Mouse (Mus musculus) hindbrain, embryonic 14.5 days (tissue): ENCODE measurements around the gene Endod1. TPM values are rescaled to one million over a fixed set of nuclear protein-coding genes. Genes with fewer than 3 reads are reported as not detected.

Experiments
- ATAC-seq: fragments of 200-750 bp; cut with Nextera tagmentation; 2 replicates; pipeline ENCODE4 v1.8.0; 2017; ENCODE audit warnings: moderate number of reproducible peaks, mild to moderate bottlenecking, moderate TSS enrichment, moderate library complexity; ENCODE audit not compliant: low FRiP score
- DNase-seq: peaks from one replicate; pipeline ENCODE4 v3.0.0-alpha.2; 2015; ENCODE audit warnings: low spot score
- H3K27ac ChIP-seq: fragments of 300-500 bp; sonication (generic); 2 replicates; pipeline ENCODE4 v1.5.1; 2014; ENCODE audit warnings: mild to moderate bottlenecking, moderate library complexity
- H3K27me3 ChIP-seq: fragments of 300-500 bp; sonication (generic); 2 replicates; pipeline ENCODE4 v1.6.1; 2014; ENCODE audit warnings: mild to moderate bottlenecking, low read length, mixed read lengths; ENCODE audit not compliant: control insufficient read depth, insufficient read depth
- H3K36me3 ChIP-seq: fragments of 300-500 bp; sonication (generic); replicated peaks from 2 replicates; pipeline ENCODE4 v1.6.1; 2014; ENCODE audit not compliant: control insufficient read depth, insufficient read depth
- H3K4me1 ChIP-seq: fragments of 300-500 bp; sonication (generic); replicated peaks from 2 replicates; pipeline ENCODE4 v1.6.1; 2014; ENCODE audit warnings: antibody characterized with exemption, low read length, mixed read lengths; ENCODE audit not compliant: control insufficient read depth, insufficient read depth
- H3K4me2 ChIP-seq: fragments of 300-500 bp; sonication (generic); replicated peaks from 2 replicates; pipeline ENCODE4 v1.6.1; 2014; ENCODE audit warnings: mild to moderate bottlenecking, moderate library complexity
- H3K4me3 ChIP-seq: fragments of 300-500 bp; sonication (generic); replicated peaks from 2 replicates; pipeline ENCODE4 v1.5.1; 2014; ENCODE audit warnings: mild to moderate bottlenecking, low read length
- H3K9ac ChIP-seq: fragments of 300-500 bp; sonication (generic); 2 replicates; pipeline ENCODE4 v1.6.1; 2014
- H3K9me3 ChIP-seq: fragments of 300-500 bp; sonication (generic); 2 replicates; pipeline ENCODE4 v1.6.1; 2016; ENCODE audit warnings: low read length; ENCODE audit not compliant: control insufficient read depth
- WGBS: fragments of 180-500 bp; shearing (Covaris S2); extraction: QIAGEN DNeasy Blood & Tissue Kit; methylation state at CpG from one replicate; pipeline ENCODE4 v1.1.7; 2014; 5-methylcytosine and 5-hydroxymethylcytosine counted together
- polyA plus RNA-seq: library from polyadenylated mRNA; unstranded; fragments of >200 nt; fragmentation: Nextera tagmentation; extraction: Ambion mirVana; gene quantifications from 2 replicates; pipeline ENCODE4 v1.2.1, GENCODE M21; 2014

Endod1 gene
- polyA plus RNA-seq, 1 experiment from 2014 or later, result 33.4 TPM

- DNase-seq (no peak), ATAC-seq (no peak)
- 94% methylated on average over 4 of the region's 4 CpGs for WGBS
- Histone ChIP-seq H3K27ac (no peak overlapping the region), H3K36me3 (no peaks in the 10 kb centered on the region), H3K4me2 (no peak overlapping the region), H3K4me1 (no peaks in the 10 kb centered on the region), H3K9me3 (0 out of 2 replicates have a peak, but pooled peaks cover 5% of the 10 kb centered on the region), H3K27me3 (no peaks in the 10 kb centered on the region), H3K9ac (no peak overlapping the region), H3K4me3 (no peak overlapping the region)
Measured at GRCm38 (mm10) chr9:14367850-14368249, 13.5 kb downstream of the Endod1 start.

DNA sequence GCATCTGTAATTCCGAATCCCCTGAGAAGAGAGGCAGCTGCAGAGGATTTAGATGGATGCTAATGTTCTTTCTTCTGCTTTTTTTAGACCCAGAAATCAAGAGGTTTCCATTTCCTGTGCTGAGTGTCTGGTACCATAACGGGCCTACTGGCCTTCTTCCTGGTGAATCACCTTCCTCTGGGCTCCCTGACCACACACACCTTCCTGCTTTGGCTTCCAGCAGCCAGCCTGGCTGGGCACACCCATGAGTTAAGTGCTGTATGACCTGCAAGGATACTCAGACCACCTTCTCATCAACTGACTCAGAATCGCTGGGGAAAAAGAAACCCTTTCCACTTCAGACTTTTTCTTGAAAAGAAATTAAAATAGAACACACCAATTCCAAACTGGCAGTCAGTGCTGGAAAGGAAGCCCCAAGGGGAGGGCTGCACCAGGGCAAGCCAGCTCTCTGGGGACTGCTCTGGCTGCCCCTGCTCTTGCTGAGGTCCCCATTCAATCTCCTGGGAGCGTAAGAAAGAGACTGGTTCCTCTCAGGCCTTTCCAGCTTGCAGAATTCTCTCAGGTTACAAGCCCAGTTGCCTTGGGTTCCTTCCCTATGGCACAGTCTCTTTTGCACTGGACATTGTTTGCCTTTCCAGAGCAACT lies 15.7 kb downstream of the Endod1 start:
- H3K36me3 ChIP-seq, result no peaks in the 10 kb centered on the region
- WGBS, result 64% methylated on average over 4 of the region's 4 CpGs
- no peak overlapping the region for H3K4me2 ChIP-seq
- no peaks in the 10 kb centered on the region for H3K27me3 ChIP-seq
- 0 out of 2 replicates have a peak, but pooled peaks cover 5% of the 10 kb centered on the region for H3K9me3 ChIP-seq
- no peak overlapping the region for H3K4me3 ChIP-seq
- H3K4me1 ChIP-seq, result no peaks in the 10 kb centered on the region
- no peak for ATAC-seq
- no peak overlapping the region for H3K27ac ChIP-seq
- no peak for DNase-seq
- no peak overlapping the region for H3K9ac ChIP-seq

DNA sequence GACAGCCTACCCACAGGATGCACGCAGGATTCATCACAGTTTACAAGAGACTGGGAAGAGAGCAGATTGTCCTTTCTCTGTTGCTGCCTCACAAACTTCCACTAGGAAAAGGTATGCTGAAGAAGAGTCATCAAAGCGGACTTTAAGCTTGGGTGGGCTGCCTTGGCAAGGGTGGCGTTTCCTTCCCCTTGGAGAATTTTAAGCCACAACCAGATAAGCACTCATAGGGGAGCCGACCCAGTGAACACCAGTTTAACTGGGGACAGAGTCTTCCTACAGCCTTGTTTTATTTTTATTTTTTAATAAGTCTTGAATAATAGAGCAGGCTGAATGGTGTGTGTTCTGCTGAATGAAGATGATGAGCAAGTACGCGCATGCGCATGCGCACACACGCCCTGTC lies 16.6 kb downstream of the Endod1 start:
- WGBS, result 97% methylated on average over 9 of the region's 9 CpGs
- no peaks in the 10 kb centered on the region for H3K36me3 ChIP-seq
- DNase-seq (no peak), ATAC-seq (no peak)
- H3K9ac ChIP-seq, result no peak overlapping the region
- H3K27me3 ChIP-seq, result no peaks in the 10 kb centered on the region
- H3K4me1 ChIP-seq, result no peaks in the 10 kb centered on the region
- no peak overlapping the region for H3K4me2 ChIP-seq
- no peak overlapping the region for H3K4me3 ChIP-seq
- no peak overlapping the region for H3K27ac ChIP-seq
- H3K9me3 ChIP-seq, result 0 out of 2 replicates have a peak, but pooled peaks cover 5% of the 10 kb centered on the region

GRCm38 (mm10) chr9:14363540-14363939 lies 17.8 kb downstream of the Endod1 start:
- H3K4me1 ChIP-seq, result no peaks in the 10 kb centered on the region
- no peaks in the 10 kb centered on the region for H3K9me3 ChIP-seq
- ATAC-seq (0 out of 2 replicates have a peak, but pooled peaks have one; percentile 17), DNase-seq (no peak)
- WGBS, result 78% methylated on average over 6 of the region's 6 CpGs
- H3K27ac ChIP-seq, result no peak overlapping the region
- H3K27me3 ChIP-seq, result no peaks in the 10 kb centered on the region
- H3K4me3 ChIP-seq, result no peak overlapping the region
- H3K36me3 ChIP-seq, result no peaks in the 10 kb centered on the region
- no peak overlapping the region for H3K9ac ChIP-seq
- no peak overlapping the region for H3K4me2 ChIP-seq

- H3K9ac ChIP-seq, result no peak overlapping the region
- H3K4me2 ChIP-seq, result no peak overlapping the region
- peaks cover 3% of the 10 kb centered on the region; the same call in 1 of the 2 replicates for H3K36me3 ChIP-seq
- no peak overlapping the region for H3K4me3 ChIP-seq
- ATAC-seq (no peak), DNase-seq (no peak)
- H3K9me3 ChIP-seq, result no peaks in the 10 kb centered on the region
- H3K4me1 ChIP-seq, result no peaks in the 10 kb centered on the region
- 87% methylated on average over 8 of the region's 8 CpGs for WGBS
- H3K27ac ChIP-seq, result no peak overlapping the region
- no peaks in the 10 kb centered on the region for H3K27me3 ChIP-seq
Measured at GRCm38 (mm10) chr9:14362068-14362768, 19.1 kb downstream of the Endod1 start.

GRCm38 (mm10) chr9:14357033-14357432 lies 24.3 kb downstream of the Endod1 start:
- Histone ChIP-seq H3K4me3 (no peak overlapping the region), H3K36me3 (peaks cover 11% of the 10 kb centered on the region), H3K9me3 (no peaks in the 10 kb centered on the region), H3K4me2 (no peak overlapping the region), H3K9ac (no peak overlapping the region), H3K27me3 (no peaks in the 10 kb centered on the region), H3K27ac (no peak overlapping the region), H3K4me1 (no peaks in the 10 kb centered on the region)
- DNase-seq, result no peak
- no peak for ATAC-seq
- WGBS, result 88% methylated on average over 4 of the region's 4 CpGs

DNA sequence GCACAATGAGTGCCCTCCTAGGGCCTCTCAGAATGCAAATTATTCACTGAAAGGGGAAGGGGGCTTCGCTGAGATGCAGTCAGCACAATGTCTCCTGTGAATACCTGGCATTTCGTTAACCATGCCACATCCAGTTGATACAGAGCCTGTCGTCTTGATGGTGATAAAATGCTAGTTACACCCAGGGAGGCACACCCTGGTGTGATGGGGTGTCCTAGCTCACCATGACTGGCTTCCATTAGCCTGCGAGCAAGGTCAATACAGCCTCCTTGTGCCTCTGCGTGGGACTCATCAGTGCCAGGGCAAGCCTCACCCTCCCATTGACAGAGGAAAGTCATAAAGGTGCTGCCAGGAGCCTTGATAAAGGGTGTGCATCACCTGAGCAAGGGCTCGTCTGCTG lies 26.5 kb downstream of the Endod1 start:
- no peak overlapping the region for H3K4me2 ChIP-seq
- no peak overlapping the region for H3K4me3 ChIP-seq
- H3K36me3 ChIP-seq, result peaks cover 11% of the 10 kb centered on the region
- 44% methylated on average over 6 of the region's 6 CpGs for WGBS
- no peak; the same call in 1 of the 2 replicates for ATAC-seq
- no peaks in the 10 kb centered on the region for H3K27me3 ChIP-seq
- H3K27ac ChIP-seq, result no peak overlapping the region
- no peak overlapping the region for H3K9ac ChIP-seq
- no peaks in the 10 kb centered on the region for H3K4me1 ChIP-seq
- H3K9me3 ChIP-seq, result no peaks in the 10 kb centered on the region
- DNase-seq, result no peak

DNA sequence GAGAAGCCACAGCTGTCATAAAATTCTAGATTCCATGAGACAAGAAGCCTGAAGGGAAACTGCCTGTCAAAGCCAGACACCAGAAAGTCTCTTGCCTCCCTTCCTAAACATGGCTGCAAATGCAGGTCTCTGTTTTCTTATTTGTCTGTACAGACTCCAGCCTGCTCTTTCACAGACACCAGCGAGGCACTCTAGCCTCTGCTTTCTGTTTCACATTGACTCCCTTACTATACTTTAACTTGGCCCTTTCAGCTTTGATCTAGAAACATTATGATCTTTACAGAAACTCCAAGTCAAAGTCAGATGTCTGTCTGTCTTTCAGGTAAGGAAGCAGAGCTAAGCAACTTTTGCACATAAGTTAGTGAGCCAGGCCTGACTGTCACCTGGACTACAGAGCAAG lies 29.0 kb downstream of the Endod1 start:
- DNase-seq (no peak), ATAC-seq (no peak)
- Histone ChIP-seq H3K9me3 (no peaks in the 10 kb centered on the region), H3K4me2 (no peak overlapping the region), H3K27ac (no peak overlapping the region), H3K36me3 (peaks cover 10% of the 10 kb centered on the region), H3K4me1 (no peaks in the 10 kb centered on the region), H3K27me3 (no peaks in the 10 kb centered on the region), H3K9ac (no peak overlapping the region), H3K4me3 (no peak overlapping the region)
- WGBS, result 84% methylated on average over 1 of the region's 1 CpGs

- Histone ChIP-seq H3K9me3 (no peaks in the 10 kb centered on the region), H3K36me3 (no peaks in the 10 kb centered on the region), H3K9ac (no peak overlapping the region), H3K4me1 (no peaks in the 10 kb centered on the region), H3K4me2 (no peak overlapping the region), H3K27ac (no peak overlapping the region), H3K27me3 (no peaks in the 10 kb centered on the region), H3K4me3 (no peak overlapping the region)
- ATAC-seq (no peak), DNase-seq (no peak)
- WGBS, result 74% methylated on average over 2 of the region's 2 CpGs
Measured at GRCm38 (mm10) chr9:14350787-14351186, 30.5 kb downstream of the Endod1 start.
